Mouse (Mus musculus) brain, embryonic 14.5 days (tissue): Measurements from ENCODE around the gene Srd5a1.
"Not testable (repeated sequence)": the region's sequence is repeated elsewhere in the genome, so short reads cannot be mapped to it uniquely, and the experiment has no call there.

Experiments
- CTCF ChIP-seq: fragments of 200-500 bp; IDR thresholded peaks from 2 replicates; pipeline ENCODE4 v1.5.1; 2012; ENCODE audit warnings: inconsistent platforms, mild to moderate bottlenecking, moderate library complexity, borderline replicate concordance; ENCODE audit not compliant: insufficient read depth, insufficient read length; ENCODE audit errors: extremely low read depth
- POLR2A ChIP-seq: fragments of 200-500 bp; IDR thresholded peaks from 2 replicates; pipeline ENCODE4 v1.6.1; 2012; ENCODE audit warnings: mild to moderate bottlenecking, inconsistent platforms, borderline replicate concordance; ENCODE audit not compliant: poor library complexity, insufficient read depth, insufficient read length, severe bottlenecking; ENCODE audit errors: extremely low read depth

GRCm38 (mm10) chr13:69565401-69565800 is 45.8 kb downstream of the Srd5a1 start:
- TF ChIP-seq POLR2A, CTCF: not testable (repeated sequence)
